Comparison of ENCODE assay signal across 8 mouse cellular contexts in genomic region chr5:29434228-29434871, GRCm38 (mm10). TPM values are rescaled to one million over a fixed set of nuclear protein-coding genes. Genes with fewer than 3 reads are reported as not detected.
DNase-seq lines count a peak whose midpoint lies in the region; ATAC-seq lines count a peak whose summit lies in the region.

Gene Nom1, plus strand, starts transcription at chr5:29434664.

- peak; percentile 92 to 97 for DNase-seq in adrenal gland, adult (ENCODE audit: inconsistent age in 2 of 2, low spot score in 1 of 2)
- DNase-seq in embryo, embryonic 10.5 days (ENCODE audit: low spot score) = peak; percentile 96
- peak; percentile 85 for DNase-seq in gastrocnemius, postnatal 14 days
- DNase-seq in left cerebral cortex, postnatal 10 days (ENCODE audit: extremely low spot score in 1 of 2, low spot score in 2 of 2) = peak; percentile 87 to 89
- peak; percentile 92 for DNase-seq in right cerebral cortex, postnatal 25 days
- peak; percentile 82 to 84 for DNase-seq in urinary bladder, postnatal 4 days (ENCODE audit: low spot score in 2 of 2)

- peak; percentile 99 for ATAC-seq in inflammation-experienced regulatory T-cells, adult 6 months
- ATAC-seq in megakaryocyte-erythroid progenitor cell, adult 5-6 weeks (replicated peaks; ENCODE audit: low FRiP score, low TSS enrichment, poor library complexity, severe bottlenecking) = peak; percentile 96

- intact Hi-C loops in gastrocnemius, postnatal 14 days (cut with DNase I; ENCODE audit: low total_unique reads) = no loop called here
- intact Hi-C loops in left cerebral cortex, postnatal 10 days (cut with DNase I) = no loop called here

RNA-seq across cellular contexts. Expression of gene Nom1, which starts in this region (rescaled TPM):
- total RNA-seq in gastrocnemius, postnatal 14 days (2021) = 1 to 10 TPM; 8.4 to 9.2 TPM
- polyA plus RNA-seq in inflammation-experienced regulatory T-cells, adult 6 months (2017; shearing (Covaris generic)) = 10 to 100 TPM in 2 of 3 experiments, 1 to 10 TPM in 1; 7.8 to 14.4 (median 11.4) TPM
- 10 to 100 TPM; 19.8 to 22.8 TPM for total RNA-seq in left cerebral cortex, postnatal 10 days (2021)
- 17.5 and 19.8 TPM in 2 replicates for total RNA-seq in megakaryocyte-erythroid progenitor cell, adult 5-6 weeks (2014; fragmentation: Nextera tagmentation)
- 23.2 and 38.0 TPM in 2 replicates for total RNA-seq in megakaryocyte-erythroid progenitor cell, adult 5-6 weeks (2017)

Comparison
In these comparisons a context has a peak if more than half of its experiments do, and no peak if none do; other contexts are left out.
1. Peak in every context shown above with its lines: DNase-seq and ATAC-seq.